Mouse (Mus musculus): Measurements from ENCODE around the gene 1700007K13Rik.

1700007K13Rik gene

DNA sequence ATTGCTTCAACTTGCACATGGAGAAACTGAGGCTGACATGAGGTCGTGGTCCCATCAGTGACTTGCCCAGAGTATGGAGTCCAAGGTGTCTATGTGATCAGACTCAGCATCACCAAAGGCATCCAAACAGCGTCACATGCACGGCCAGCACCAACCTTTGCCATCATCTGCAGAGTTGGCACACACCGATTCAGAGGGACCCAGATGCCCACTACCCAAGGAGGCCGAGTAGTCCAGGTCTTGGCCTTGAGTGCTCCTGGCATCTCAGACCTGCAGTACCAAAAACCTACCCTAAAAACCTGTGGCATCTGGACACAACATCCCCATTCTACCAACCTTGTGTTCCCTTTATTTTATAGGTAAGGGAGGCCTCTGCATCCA, 51.4 kb downstream of the 1700007K13Rik start:
- DNase-seq (ENCODE audit: low read depth): no peak

DNA sequence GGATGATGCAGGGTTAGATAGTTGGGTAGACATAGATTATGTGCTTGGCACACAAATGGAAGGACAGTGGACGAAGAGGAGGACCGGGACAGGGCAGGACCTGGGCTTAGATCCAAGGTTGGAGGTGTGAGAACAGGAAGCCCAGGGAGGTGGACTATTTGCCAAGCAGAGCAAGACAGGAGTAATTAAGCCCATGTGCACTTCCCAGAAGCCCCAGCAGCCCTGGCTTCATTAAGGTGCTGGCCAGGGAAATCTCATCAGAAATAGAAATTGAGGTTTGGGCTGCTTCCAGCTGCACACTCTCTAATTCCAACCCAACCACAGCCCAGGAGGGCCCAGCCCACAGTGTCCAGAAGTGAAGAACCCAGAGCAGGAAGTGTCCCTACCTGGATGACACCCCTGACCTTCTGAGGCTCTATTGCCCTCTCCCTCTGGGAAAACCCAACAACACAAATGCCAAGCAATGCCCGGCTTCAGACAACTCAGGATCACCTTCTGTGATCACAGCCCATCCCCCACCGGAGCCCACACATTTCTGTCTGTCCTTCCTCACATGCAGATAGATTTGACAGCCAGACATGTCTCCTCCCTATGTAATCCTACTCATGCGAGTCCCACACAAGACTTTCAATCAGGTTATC, 51.9 kb downstream of the 1700007K13Rik start:
- no peak for DNase-seq (ENCODE audit: low read depth)

GRCm38 (mm10) chr2:28412936-28413335, 53.2 kb downstream of the 1700007K13Rik start:
- no peak for DNase-seq (ENCODE audit: low read depth)
